Mouse (Mus musculus): ENCODE data around the gene Nxnl1. TPM values are rescaled to one million over a fixed set of nuclear protein-coding genes. Genes with fewer than 3 reads are reported as not detected.
A peak's percentile ranks its signal among the peaks of the same experiment; 100 is the strongest.
"Not testable (repeated sequence)": the region's sequence is repeated elsewhere in the genome, so short reads cannot be mapped to it uniquely, and the experiment has no call there.

The Nxnl1 gene
- total RNA-seq, 2 experiments from 2014 or later: 0.10 TPM

GRCm38 (mm10) chr8:71525226-71526050 is 41.0 kb downstream of the Nxnl1 start, which contains the start of gene Ccdc194:
Ccdc194 (minus strand) TSS chr8:71525711.
- DNase-seq: no peak
- intact Hi-C loops (cut with DNase I): no loop called here

- DNase-seq: peak; percentile 94 to 96
- intact Hi-C loops (cut with DNase I): loop anchor here (1.0 to 2.0 kb wide), 2 partner anchors 26 to 81 kb away; no protein-coding TSS in a partner anchor
Observed at GRCm38 (mm10) chr8:71521634-71522033, 44.8 kb downstream of the Nxnl1 start.

- intact Hi-C loops (cut with DNase I): not testable (repeated sequence)
- peak in 1 of 2 experiments; percentile 57 for DNase-seq
Observed at GRCm38 (mm10) chr8:71519037-71519825, 47.2 kb downstream of the Nxnl1 start.

- DNase-seq: no peak
- intact Hi-C loops (cut with DNase I): loop anchor here (1.0 kb wide), 1 partner anchor 19 kb away; no protein-coding TSS in a partner anchor
Observed at GRCm38 (mm10) chr8:71516786-71517185, 49.6 kb downstream of the Nxnl1 start.

GRCm38 (mm10) chr8:71515043-71515442 is 51.4 kb downstream of the Nxnl1 start:
- intact Hi-C loops (cut with DNase I): no loop called here

GRCm38 (mm10) chr8:71513018-71513754 is 53.2 kb downstream of the Nxnl1 start:
- intact Hi-C loops (cut with DNase I): no loop called here
- no peak for DNase-seq

More at GRCm38 (mm10) chr8:71515043-71515442, 51.4 kb downstream of the Nxnl1 start:
- no peak for DNase-seq

GRCm38 (mm10) chr8:71511644-71512043 is 54.8 kb downstream of the Nxnl1 start, which contains the start of gene Plvap:
Plvap (minus strand) TSS chr8:71511752.
- intact Hi-C loops (cut with DNase I): no loop called here
- DNase-seq: no peak

Other genes with a start within 250 kb of the Nxnl1 start
- gene Use1, start 199.8 kb downstream of the Nxnl1 start, total RNA-seq (2021): 10 to 100 TPM; 75.4 to 96.2 TPM
- 1 to 10 TPM; 5.1 to 7.5 TPM for gene Ocel1, start 195.3 kb downstream of the Nxnl1 start, total RNA-seq (2021)
- 10 to 100 TPM; 20.9 to 21.5 TPM for gene Nr2f6, start 184.6 kb downstream of the Nxnl1 start, total RNA-seq (2021)
- 1 to 10 TPM; 6.4 to 8.1 TPM for gene Ushbp1, start 170.8 kb downstream of the Nxnl1 start, total RNA-seq (2021)
- gene Babam1, start 169.7 kb downstream of the Nxnl1 start, total RNA-seq (2021): 10 to 100 TPM; 60.1 to 68.3 TPM
- under 1 TPM; 0.12 to 0.46 TPM for gene Ankle1, start 160.6 kb downstream of the Nxnl1 start, total RNA-seq (2021)
- gene Abhd8, start 102.9 kb downstream of the Nxnl1 start, total RNA-seq (2021): 10 to 100 TPM; 19.3 to 26.9 TPM
- gene Mrpl34, start 101.6 kb downstream of the Nxnl1 start, total RNA-seq (2021): 10 to 100 TPM; 66.7 to 67.1 TPM
- gene Dda1, start 97.4 kb downstream of the Nxnl1 start, total RNA-seq (2021): 10 to 100 TPM; 20.4 to 27.6 TPM
- 10 to 100 TPM; 13.8 to 16.0 TPM for gene Ano8, start 80.6 kb downstream of the Nxnl1 start, total RNA-seq (2021)
- gene Gtpbp3, start 78.5 kb downstream of the Nxnl1 start, total RNA-seq (2021): 10 to 100 TPM in 1 of 2 experiments, 1 to 10 TPM in 1; 8.0 to 10.5 TPM
- 1 to 10 TPM; 5.6 to 9.3 TPM for gene Plvap, start 54.8 kb downstream of the Nxnl1 start, total RNA-seq (2021)
- gene Ccdc194, start 40.9 kb downstream of the Nxnl1 start, total RNA-seq (2021): not detected
- 1 to 10 TPM; 7.6 to 9.9 TPM for gene Bst2, start 29.1 kb downstream of the Nxnl1 start, total RNA-seq (2021)
- 10 to 100 TPM; 20.8 to 24.8 TPM for gene Mvb12a, start 23.7 kb downstream of the Nxnl1 start, total RNA-seq (2021)
- under 1 TPM in 1 of 2 experiments, not detected in 1; 0.15 TPM for gene Tmem221, start 7.7 kb downstream of the Nxnl1 start, total RNA-seq (2021)
- gene Slc27a1, start 2.3 kb upstream of the Nxnl1 start, total RNA-seq (2021): 10 to 100 TPM; 55.9 to 77.1 TPM
- gene Pgls, start 25.6 kb upstream of the Nxnl1 start, total RNA-seq (2021): 10 to 100 TPM; 25.6 to 26.1 TPM
- under 1 TPM; 0.71 to 0.76 TPM for gene Fam129c, start 31.0 kb upstream of the Nxnl1 start, total RNA-seq (2021)
- gene Colgalt1, start 44.4 kb upstream of the Nxnl1 start, total RNA-seq (2021): 10 to 100 TPM; 33.0 to 35.6 TPM
- gene Unc13a, start 105.2 kb upstream of the Nxnl1 start, total RNA-seq (2021): not detected
- 1 to 10 TPM; 1.8 TPM for gene Jak3, start 109.7 kb upstream of the Nxnl1 start, total RNA-seq (2021)
- gene Insl3, start 122.6 kb upstream of the Nxnl1 start, total RNA-seq (2021): 1 to 10 TPM; 1.0 to 1.2 TPM
- gene B3gnt3, start 135.2 kb upstream of the Nxnl1 start, total RNA-seq (2021): 1 to 10 TPM; 2.1 to 2.6 TPM
- gene Fcho1, start 159.1 kb upstream of the Nxnl1 start, total RNA-seq (2021): 1 to 10 TPM in 1 of 2 experiments, not detected in 1; 1.4 TPM

Measured in gastrocnemius, postnatal 36 days (tissue).